Mouse (Mus musculus) myocyte (in vitro differentiated cells): ENCODE measurements around the gene Col4a4.

Experiments
- CEBPB ChIP-seq: IDR thresholded peaks from 2 replicates; pipeline ENCODE4 v1.6.1; 2011; ENCODE audit warnings: mild to moderate bottlenecking, moderate library complexity; ENCODE audit not compliant: poor library complexity, insufficient read depth, severe bottlenecking
- E2F4 ChIP-seq: IDR thresholded peaks from one replicate; pipeline ENCODE4 v1.6.1; 2011; ENCODE audit warnings: mild to moderate bottlenecking, control low read depth, moderate library complexity; ENCODE audit not compliant: insufficient read depth
- MAX ChIP-seq: IDR thresholded peaks from one replicate; pipeline ENCODE4 v1.6.1; 2011; ENCODE audit warnings: low read depth, mild to moderate bottlenecking, control low read depth
- MYOD1 ChIP-seq, 3 experiments: IDR thresholded peaks; one replicate each; pipeline ENCODE4 v1.6.1; 2011; ENCODE audit warnings: control low read depth in 2 of 3, low read depth in 2 of 3, mild to moderate bottlenecking in 2 of 3, moderate library complexity in 1 of 3; ENCODE audit not compliant: insufficient read length in 2 of 3, control insufficient read depth in 1 of 3
- MYOG ChIP-seq, 3 experiments: IDR thresholded peaks; one replicate each; pipeline ENCODE4 v1.6.1; 2011; ENCODE audit warnings: control low read depth in 2 of 3, low read depth in 2 of 3, mild to moderate bottlenecking in 2 of 3; ENCODE audit not compliant: insufficient read length in 2 of 3, control insufficient read depth in 1 of 3, insufficient read depth in 1 of 3
- POLR2A ChIP-seq: IDR thresholded peaks from one replicate; pipeline ENCODE4 v1.6.1; 2011; ENCODE audit warnings: low read depth, mild to moderate bottlenecking, control low read depth, moderate library complexity; ENCODE audit not compliant: insufficient read length
- POLR2AphosphoS2 ChIP-seq: IDR thresholded peaks from one replicate; pipeline ENCODE4 v1.6.1; 2011; ENCODE audit warnings: low read depth, control low read depth; ENCODE audit not compliant: insufficient read length
- REST ChIP-seq: IDR thresholded peaks from one replicate; pipeline ENCODE4 v1.6.1; 2011; ENCODE audit warnings: mild to moderate bottlenecking, control low read depth, moderate library complexity; ENCODE audit not compliant: insufficient read depth, insufficient read length
- SRF ChIP-seq: IDR thresholded peaks from one replicate; pipeline ENCODE4 v1.6.1; 2011; ENCODE audit warnings: low read depth; ENCODE audit not compliant: control insufficient read depth, insufficient read length
- TCF12 ChIP-seq: IDR thresholded peaks from one replicate; pipeline ENCODE4 v1.6.1; 2011; ENCODE audit warnings: mild to moderate bottlenecking, control low read depth; ENCODE audit not compliant: poor library complexity, insufficient read depth, severe bottlenecking
- TCF3 ChIP-seq: IDR thresholded peaks from one replicate; pipeline ENCODE4 v1.6.1; 2011; ENCODE audit warnings: low read depth, control low read depth; ENCODE audit not compliant: insufficient read length
- USF1 ChIP-seq: IDR thresholded peaks from one replicate; pipeline ENCODE4 v1.6.1; 2011; ENCODE audit warnings: low read depth, mild to moderate bottlenecking, control low read depth, moderate library complexity

- no peak for TF ChIP-seq TCF12
- no peak for TF ChIP-seq POLR2A
- TF ChIP-seq USF1: no peak
- no peak for TF ChIP-seq CEBPB
- no peak for TF ChIP-seq MYOG (IDR thresholded peaks at IDR 0.05; ENCODE audit: control insufficient read depth in 1 of 3, insufficient read depth in 1 of 3, insufficient read length in 2 of 3, low read depth in 2 of 3)
- no peak for TF ChIP-seq E2F4
- TF ChIP-seq TCF3: no peak
- TF ChIP-seq MYOD1 (IDR thresholded peaks at IDR 0.05; ENCODE audit: control insufficient read depth in 1 of 3, insufficient read length in 2 of 3, low read depth in 2 of 3): no peak
- no peak for TF ChIP-seq POLR2AphosphoS2
- TF ChIP-seq MAX: no peak
- no peak for TF ChIP-seq SRF
- TF ChIP-seq REST: no peak
Measured at GRCm38 (mm10) chr1:82410548-82410947, 176.1 kb downstream of the Col4a4 start.
